Mouse (Mus musculus): ENCODE data around the gene Hs6st1. TPM values are rescaled to one million over a fixed set of nuclear protein-coding genes. Genes with fewer than 3 reads are reported as not detected.

The Hs6st1 gene
- polyA plus RNA-seq, 1 experiment = 10.2 TPM

DNA sequence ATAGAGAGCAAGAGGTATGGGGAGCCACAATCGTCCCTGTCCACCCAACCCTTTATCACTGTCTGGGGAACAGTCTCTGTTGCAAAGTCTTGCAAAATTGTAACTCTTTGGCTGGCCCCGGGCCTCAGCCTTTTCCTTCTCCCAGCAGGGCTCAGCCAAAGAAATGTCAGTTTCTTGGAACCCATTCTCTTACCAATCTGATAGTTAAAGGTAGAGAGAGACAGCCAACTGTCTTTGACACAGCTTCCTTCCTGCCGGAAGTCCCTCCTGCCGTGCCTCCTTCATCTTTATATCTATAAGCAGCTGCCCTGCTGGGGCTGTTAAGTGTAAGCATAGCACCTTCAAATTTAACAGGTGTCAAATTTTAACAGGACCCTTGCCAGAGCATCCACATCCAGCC, 63.0 kb downstream of the Hs6st1 start:
- H3K4me1 ChIP-seq = peaks cover 67% of the 10 kb centered on the region
- no peaks in the 10 kb centered on the region for H3K36me3 ChIP-seq (replicated peaks; ENCODE audit: low read length)
- peaks cover 10% of the 10 kb centered on the region for H3K27me3 ChIP-seq (replicated peaks)
- H3K4me3 ChIP-seq (replicated peaks) = no peak overlapping the region
- no peak for TF ChIP-seq GATA1 (IDR thresholded peaks at IDR 0.05; ENCODE audit: borderline replicate concordance, low read length)
- no peak for TF ChIP-seq FLI1 (IDR thresholded peaks at IDR 0.05; ENCODE audit: low read length)
- H3K9me3 ChIP-seq = no peaks in the 10 kb centered on the region

- no peaks in the 10 kb centered on the region for H3K36me3 ChIP-seq (replicated peaks; ENCODE audit: low read length)
- peaks cover 10% of the 10 kb centered on the region for H3K27me3 ChIP-seq (replicated peaks)
- H3K4me1 ChIP-seq = peaks cover 70% of the 10 kb centered on the region
- TF ChIP-seq GATA1 (IDR thresholded peaks at IDR 0.05; ENCODE audit: borderline replicate concordance, low read length) (no peak), FLI1 (IDR thresholded peaks at IDR 0.05; ENCODE audit: low read length) (no peak)
- no peak overlapping the region for H3K4me3 ChIP-seq (replicated peaks)
- no peaks in the 10 kb centered on the region for H3K9me3 ChIP-seq
Observed at GRCm38 (mm10) chr1:36131766-36132165, 63.6 kb downstream of the Hs6st1 start.

DNA sequence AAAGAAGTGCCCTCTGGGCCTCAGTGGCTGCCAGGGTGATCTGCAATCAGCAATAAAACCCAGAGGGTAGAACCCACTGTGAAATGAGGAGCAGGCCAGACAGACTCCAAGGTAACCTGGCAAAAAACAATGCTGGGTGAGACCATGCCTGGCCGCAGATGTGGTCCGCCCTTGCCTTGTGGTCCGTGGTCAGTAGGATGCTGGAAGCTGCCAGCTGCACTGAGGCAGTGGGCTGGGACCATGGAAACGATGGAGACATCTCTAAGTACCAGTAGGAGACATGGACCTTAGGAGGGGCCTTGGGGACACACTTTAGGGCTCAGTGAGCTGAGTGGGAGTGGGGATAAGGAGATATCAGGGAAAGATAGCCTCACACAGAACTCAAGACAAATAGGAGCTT, 64.0 kb downstream of the Hs6st1 start:
- Histone ChIP-seq H3K27me3 (replicated peaks) (peaks cover 8% of the 10 kb centered on the region), H3K4me3 (replicated peaks) (no peak overlapping the region), H3K36me3 (replicated peaks; ENCODE audit: low read length) (no peaks in the 10 kb centered on the region), H3K4me1 (peaks cover 66% of the 10 kb centered on the region), H3K9me3 (no peaks in the 10 kb centered on the region)
- TF ChIP-seq FLI1 (IDR thresholded peaks at IDR 0.05; ENCODE audit: low read length) (no peak), GATA1 (IDR thresholded peaks at IDR 0.05; ENCODE audit: borderline replicate concordance, low read length) (no peak)

DNA sequence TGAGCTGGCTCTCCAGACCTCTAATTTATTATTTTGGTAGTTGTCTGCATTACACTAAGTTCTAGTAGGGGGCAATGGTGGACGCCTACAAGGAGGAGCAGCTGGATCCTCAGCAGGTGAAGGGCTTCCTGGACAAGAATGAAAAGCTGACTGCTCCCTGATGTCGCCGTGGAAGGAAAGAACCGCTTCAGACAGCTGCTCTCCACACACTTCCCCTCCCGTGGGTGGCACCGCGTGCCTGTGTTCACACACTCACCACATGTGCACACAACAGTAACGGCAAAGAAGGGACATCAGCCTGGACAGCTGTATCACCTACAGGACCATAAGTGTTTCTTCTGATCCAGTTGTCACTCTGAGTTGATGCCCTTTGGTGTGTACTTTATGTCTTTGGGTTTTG, 64.8 kb downstream of the Hs6st1 start:
- TF ChIP-seq GATA1 (IDR thresholded peaks at IDR 0.05; ENCODE audit: borderline replicate concordance, low read length) (no peak), FLI1 (IDR thresholded peaks at IDR 0.05; ENCODE audit: low read length) (no peak)
- Histone ChIP-seq H3K27me3 (replicated peaks) (peaks cover 6% of the 10 kb centered on the region), H3K36me3 (replicated peaks; ENCODE audit: low read length) (no peaks in the 10 kb centered on the region), H3K4me1 (peaks cover 59% of the 10 kb centered on the region), H3K4me3 (replicated peaks) (no peak overlapping the region), H3K9me3 (no peaks in the 10 kb centered on the region)

- Histone ChIP-seq H3K4me3 (replicated peaks) (no peak overlapping the region), H3K9me3 (no peaks in the 10 kb centered on the region), H3K27me3 (replicated peaks) (peaks cover 6% of the 10 kb centered on the region), H3K4me1 (peaks cover 54% of the 10 kb centered on the region), H3K36me3 (replicated peaks; ENCODE audit: low read length) (no peaks in the 10 kb centered on the region)
- TF ChIP-seq GATA1 (IDR thresholded peaks at IDR 0.05; ENCODE audit: borderline replicate concordance, low read length) = no peak
Observed at GRCm38 (mm10) chr1:36133647-36134046, 65.4 kb downstream of the Hs6st1 start.

- TF ChIP-seq GATA1 (IDR thresholded peaks at IDR 0.05; ENCODE audit: borderline replicate concordance, low read length) (no peak), FLI1 (IDR thresholded peaks at IDR 0.05; ENCODE audit: low read length) (no peak)
- no peak overlapping the region for H3K4me3 ChIP-seq (replicated peaks)
- H3K9me3 ChIP-seq = no peaks in the 10 kb centered on the region
- peaks cover 3% of the 10 kb centered on the region for H3K36me3 ChIP-seq (replicated peaks; ENCODE audit: low read length)
- peaks cover 6% of the 10 kb centered on the region for H3K27me3 ChIP-seq (replicated peaks)
- peaks cover 45% of the 10 kb centered on the region for H3K4me1 ChIP-seq
Observed at GRCm38 (mm10) chr1:36134584-36134983, 66.4 kb downstream of the Hs6st1 start.

DNA sequence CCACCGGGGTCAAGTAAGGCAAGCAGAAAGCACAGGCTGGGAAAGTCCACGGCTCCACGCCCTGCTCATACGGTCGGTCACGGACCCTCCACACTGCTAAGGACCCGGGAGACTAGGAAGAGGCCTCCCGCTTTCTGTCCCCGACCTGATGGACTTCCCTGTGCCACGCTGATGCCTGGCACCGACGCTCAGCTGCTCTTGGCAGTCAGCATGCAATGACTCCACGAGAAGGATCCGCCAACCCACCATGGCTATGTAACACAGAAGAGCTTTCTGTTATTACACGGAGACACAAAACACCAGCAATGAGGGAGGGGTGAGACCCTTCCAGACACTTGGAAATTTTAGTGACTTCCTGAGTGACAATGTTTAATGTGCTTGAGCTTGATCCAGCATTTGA, 72.1 kb downstream of the Hs6st1 start:
- TF ChIP-seq FLI1 (IDR thresholded peaks at IDR 0.05; ENCODE audit: low read length) (no peak), GATA1 (IDR thresholded peaks at IDR 0.05; ENCODE audit: borderline replicate concordance, low read length) (no peak)

DNA sequence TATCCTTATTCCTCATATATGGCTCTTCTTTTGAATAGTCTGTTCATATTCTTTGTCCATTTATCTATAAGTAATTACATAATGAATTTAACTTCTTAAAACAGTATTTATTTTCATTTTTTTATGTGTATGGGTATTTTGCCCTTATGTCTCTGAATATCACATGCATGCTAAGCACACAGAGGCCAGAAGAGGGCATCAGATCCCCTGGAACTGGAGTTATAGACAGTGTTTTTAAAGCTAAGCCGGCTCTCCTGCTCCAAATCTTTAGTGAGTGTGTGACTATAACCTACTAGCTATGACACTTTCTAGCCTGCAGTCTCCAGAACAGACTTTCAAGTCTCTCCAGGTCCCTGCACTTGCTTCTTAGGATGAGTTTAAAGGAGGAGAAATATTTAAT, 76.8 kb downstream of the Hs6st1 start:
- Histone ChIP-seq H3K9me3 (no peaks in the 10 kb centered on the region), H3K4me3 (replicated peaks) (no peak overlapping the region), H3K4me1 (peaks cover 16% of the 10 kb centered on the region), H3K36me3 (replicated peaks; ENCODE audit: low read length) (peaks cover 100% of the 10 kb centered on the region), H3K27me3 (replicated peaks) (no peaks in the 10 kb centered on the region)
- no peak for TF ChIP-seq GATA1 (IDR thresholded peaks at IDR 0.05; ENCODE audit: borderline replicate concordance, low read length)
- TF ChIP-seq FLI1 (IDR thresholded peaks at IDR 0.05; ENCODE audit: low read length) = no peak

More for the DNA sequence above, 72.1 kb downstream of the Hs6st1 start:
- no peak overlapping the region for H3K4me3 ChIP-seq (replicated peaks)
- H3K27me3 ChIP-seq (replicated peaks) = peaks cover 1% of the 10 kb centered on the region
- H3K9me3 ChIP-seq = no peaks in the 10 kb centered on the region
- peaks cover 10% of the 10 kb centered on the region for H3K4me1 ChIP-seq
- peaks cover 56% of the 10 kb centered on the region for H3K36me3 ChIP-seq (replicated peaks; ENCODE audit: low read length)

DNA sequence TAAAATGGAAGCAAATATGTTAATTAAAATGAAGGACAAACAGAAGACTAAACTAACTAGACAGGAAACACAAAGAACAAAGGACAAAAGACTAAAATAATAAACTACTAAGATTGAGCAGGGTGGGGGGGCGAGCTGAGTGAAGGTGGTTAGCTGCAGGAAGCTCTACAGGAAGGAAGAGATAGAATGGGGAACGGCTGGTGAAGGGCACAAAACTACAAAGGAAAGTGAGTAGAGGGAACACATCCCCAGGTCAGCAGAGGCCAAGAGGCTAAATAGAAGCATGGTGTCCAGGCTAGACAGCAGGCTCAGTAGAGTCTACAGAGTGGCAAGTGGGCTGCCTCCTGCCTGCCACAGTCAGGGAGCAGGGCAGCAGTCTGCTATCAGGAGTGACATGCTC, 80.6 kb downstream of the Hs6st1 start:
- Histone ChIP-seq H3K9me3 (no peaks in the 10 kb centered on the region), H3K27me3 (replicated peaks) (no peaks in the 10 kb centered on the region), H3K36me3 (replicated peaks; ENCODE audit: low read length) (peaks cover 98% of the 10 kb centered on the region), H3K4me3 (replicated peaks) (peak overlapping the region; percentile 69), H3K4me1 (peaks cover 17% of the 10 kb centered on the region)
- TF ChIP-seq FLI1 (IDR thresholded peaks at IDR 0.05; ENCODE audit: low read length) = no peak
- no peak for TF ChIP-seq GATA1 (IDR thresholded peaks at IDR 0.05; ENCODE audit: borderline replicate concordance, low read length)

DNA sequence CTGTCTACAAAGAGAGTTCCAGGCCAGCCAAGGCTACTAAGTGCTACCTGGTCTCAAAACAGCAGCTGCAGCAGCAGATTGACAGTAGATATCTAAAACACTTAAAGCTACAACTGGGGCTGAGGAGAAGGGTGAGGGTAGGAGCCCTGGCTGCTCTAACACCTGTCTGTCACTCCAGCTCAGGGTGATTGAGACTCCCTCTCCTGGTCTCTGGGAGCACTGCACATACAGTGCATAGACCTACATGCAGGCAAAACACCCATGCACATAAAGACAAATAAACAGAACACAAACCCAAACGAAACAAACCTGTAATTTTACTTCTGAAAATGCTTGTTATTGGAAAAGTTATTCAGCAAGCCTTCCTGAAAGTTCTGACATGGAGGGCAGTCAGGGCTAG, 81.2 kb downstream of the Hs6st1 start:
- H3K4me1 ChIP-seq = peaks cover 17% of the 10 kb centered on the region
- H3K9me3 ChIP-seq = no peaks in the 10 kb centered on the region
- H3K27me3 ChIP-seq (replicated peaks) = no peaks in the 10 kb centered on the region
- peaks cover 98% of the 10 kb centered on the region for H3K36me3 ChIP-seq (replicated peaks; ENCODE audit: low read length)
- no peak overlapping the region for H3K4me3 ChIP-seq (replicated peaks)
- TF ChIP-seq GATA1 (IDR thresholded peaks at IDR 0.05; ENCODE audit: borderline replicate concordance, low read length) = no peak
- no peak for TF ChIP-seq FLI1 (IDR thresholded peaks at IDR 0.05; ENCODE audit: low read length)

Other genes with a start within 250 kb of the Hs6st1 start
- 3.3 and 3.4 TPM in 2 replicates for gene Uggt1, start 176.3 kb downstream of the Hs6st1 start, polyA plus RNA-seq (2012; ENCODE audit: insufficient read depth, low replicate concordance)
- 10.2 and 15.0 TPM in 2 replicates for gene Neurl3, start 206.3 kb downstream of the Hs6st1 start, polyA plus RNA-seq (2012; ENCODE audit: insufficient read depth, low replicate concordance)
- gene Arid5a, start 239.3 kb downstream of the Hs6st1 start, polyA plus RNA-seq (2012; ENCODE audit: insufficient read depth, low replicate concordance) = 4.4 and 17.4 TPM in 2 replicates

Data from megakaryocyte, embryonic 14.5 days (primary cell).